Mouse (Mus musculus): Measurements from ENCODE around the gene Gngt1. TPM values are rescaled to one million over a fixed set of nuclear protein-coding genes. Genes with fewer than 3 reads are reported as not detected.

Gene Gngt1
- total and polyA plus RNA-seq, 2 experiments from 2014 or later: not detected

GRCm38 (mm10) chr6:4004808-4005207, 11.2 kb downstream of the Gngt1 start:
- TF ChIP-seq EP300 (IDR thresholded peaks at IDR 0.05; ENCODE audit: low read depth): no peak
- no peak for TF ChIP-seq CTCF (IDR thresholded peaks at IDR 0.05; ENCODE audit: low read depth)
- Histone ChIP-seq H3K27ac (ENCODE audit: low read depth) (peak overlapping the region; percentile 96), H3K4me3 (ENCODE audit: low read depth, low read length) (peak overlapping the region; percentile 85), H3K9me3 (replicated peaks; ENCODE audit: control insufficient read depth, low read length) (no peaks in the 10 kb centered on the region), H3K36me3 (replicated peaks; ENCODE audit: control insufficient read depth, insufficient read depth, low read length) (no peaks in the 10 kb centered on the region), H3K4me2 (ENCODE audit: low read depth, low read length) (peak overlapping the region; percentile 72), H3K9ac (replicated peaks; ENCODE audit: low read depth, low read length) (peak overlapping the region; percentile 70), H3K27me3 (ENCODE audit: control insufficient read depth, insufficient read depth, low read length) (no peaks in the 10 kb centered on the region), H3K4me1 (ENCODE audit: control insufficient read depth, insufficient read depth) (no peaks in the 10 kb centered on the region)
- DNase-seq (ENCODE audit: low spot score): no peak
- no peak for ATAC-seq (ENCODE audit: insufficient read depth, low read depth)
- 68% methylated on average over 2 of the region's 2 CpGs for WGBS

- ATAC-seq (ENCODE audit: insufficient read depth, low read depth): no peak
- Histone ChIP-seq H3K27me3 (ENCODE audit: control insufficient read depth, insufficient read depth, low read length) (no peaks in the 10 kb centered on the region), H3K36me3 (replicated peaks; ENCODE audit: control insufficient read depth, insufficient read depth, low read length) (no peaks in the 10 kb centered on the region), H3K9ac (replicated peaks; ENCODE audit: low read depth, low read length) (no peak overlapping the region), H3K27ac (ENCODE audit: low read depth) (peak overlapping the region; percentile 25; the same call in 1 of the 2 replicates), H3K4me2 (ENCODE audit: low read depth, low read length) (no peak overlapping the region), H3K9me3 (replicated peaks; ENCODE audit: control insufficient read depth, low read length) (no peaks in the 10 kb centered on the region), H3K4me3 (ENCODE audit: low read depth, low read length) (no peak overlapping the region), H3K4me1 (ENCODE audit: control insufficient read depth, insufficient read depth) (no peaks in the 10 kb centered on the region)
- TF ChIP-seq EP300 (IDR thresholded peaks at IDR 0.05; ENCODE audit: low read depth) (no peak), CTCF (IDR thresholded peaks at IDR 0.05; ENCODE audit: low read depth) (no peak)
- DNase-seq (ENCODE audit: low spot score): no peak
- WGBS: 26% methylated on average over 2 of the region's 2 CpGs
These were observed 15.0 kb downstream of the Gngt1 start for GRCm38 (mm10) chr6:4008501-4009040.

GRCm38 (mm10) chr6:4009548-4009947, 16.0 kb downstream of the Gngt1 start:
- H3K4me2 ChIP-seq (ENCODE audit: low read depth, low read length): no peak overlapping the region
- H3K27ac ChIP-seq (ENCODE audit: low read depth): peak overlapping the region; percentile 15; the same call in 1 of the 2 replicates
- no peaks in the 10 kb centered on the region for H3K36me3 ChIP-seq (replicated peaks; ENCODE audit: control insufficient read depth, insufficient read depth, low read length)
- no peaks in the 10 kb centered on the region for H3K27me3 ChIP-seq (ENCODE audit: control insufficient read depth, insufficient read depth, low read length)
- H3K9ac ChIP-seq (replicated peaks; ENCODE audit: low read depth, low read length): no peak overlapping the region
- no peak overlapping the region for H3K4me3 ChIP-seq (ENCODE audit: low read depth, low read length)
- ATAC-seq (ENCODE audit: insufficient read depth, low read depth) (peak; percentile 58; the same call in 1 of the 2 replicates), DNase-seq (ENCODE audit: low spot score) (peak; percentile 55)
- no peaks in the 10 kb centered on the region for H3K9me3 ChIP-seq (replicated peaks; ENCODE audit: control insufficient read depth, low read length)
- no peaks in the 10 kb centered on the region for H3K4me1 ChIP-seq (ENCODE audit: control insufficient read depth, insufficient read depth)
- TF ChIP-seq CTCF (IDR thresholded peaks at IDR 0.05; ENCODE audit: low read depth): no peak
- TF ChIP-seq EP300 (IDR thresholded peaks at IDR 0.05; ENCODE audit: low read depth): 0 out of 2 replicates have a peak, but pooled peaks have one; percentile 60

- ATAC-seq (ENCODE audit: insufficient read depth, low read depth) (no peak), DNase-seq (ENCODE audit: low spot score) (no peak)
- TF ChIP-seq CTCF (IDR thresholded peaks at IDR 0.05; ENCODE audit: low read depth) (no peak), EP300 (IDR thresholded peaks at IDR 0.05; ENCODE audit: low read depth) (no peak)
- Histone ChIP-seq H3K4me3 (ENCODE audit: low read depth, low read length) (no peak overlapping the region), H3K9ac (replicated peaks; ENCODE audit: low read depth, low read length) (no peak overlapping the region), H3K4me2 (ENCODE audit: low read depth, low read length) (no peak overlapping the region), H3K27ac (ENCODE audit: low read depth) (no peak overlapping the region), H3K36me3 (replicated peaks; ENCODE audit: control insufficient read depth, insufficient read depth, low read length) (no peaks in the 10 kb centered on the region), H3K9me3 (replicated peaks; ENCODE audit: control insufficient read depth, low read length) (no peaks in the 10 kb centered on the region), H3K27me3 (ENCODE audit: control insufficient read depth, insufficient read depth, low read length) (no peaks in the 10 kb centered on the region), H3K4me1 (ENCODE audit: control insufficient read depth, insufficient read depth) (no peaks in the 10 kb centered on the region)
- WGBS: 40% methylated on average over 1 of the region's 1 CpGs
These were observed 29.1 kb downstream of the Gngt1 start for GRCm38 (mm10) chr6:4022645-4023044.

GRCm38 (mm10) chr6:4026367-4026766, 32.8 kb downstream of the Gngt1 start:
- TF ChIP-seq EP300 (IDR thresholded peaks at IDR 0.05; ENCODE audit: low read depth): no peak
- DNase-seq (ENCODE audit: low spot score) (no peak), ATAC-seq (ENCODE audit: insufficient read depth, low read depth) (no peak)
- Histone ChIP-seq H3K9ac (replicated peaks; ENCODE audit: low read depth, low read length) (no peak overlapping the region), H3K27me3 (ENCODE audit: control insufficient read depth, insufficient read depth, low read length) (no peaks in the 10 kb centered on the region), H3K4me2 (ENCODE audit: low read depth, low read length) (no peak overlapping the region), H3K36me3 (replicated peaks; ENCODE audit: control insufficient read depth, insufficient read depth, low read length) (no peaks in the 10 kb centered on the region), H3K4me1 (ENCODE audit: control insufficient read depth, insufficient read depth) (no peaks in the 10 kb centered on the region), H3K9me3 (replicated peaks; ENCODE audit: control insufficient read depth, low read length) (no peaks in the 10 kb centered on the region), H3K4me3 (ENCODE audit: low read depth, low read length) (no peak overlapping the region), H3K27ac (ENCODE audit: low read depth) (no peak overlapping the region)
- 19% methylated on average over 2 of the region's 2 CpGs for whole genome bisulfite sequencing

GRCm38 (mm10) chr6:4030956-4031355, 37.4 kb downstream of the Gngt1 start:
- ATAC-seq (ENCODE audit: insufficient read depth, low read depth) (no peak), DNase-seq (ENCODE audit: low spot score) (no peak)
- TF ChIP-seq EP300 (IDR thresholded peaks at IDR 0.05; ENCODE audit: low read depth) (no peak), CTCF (IDR thresholded peaks at IDR 0.05; ENCODE audit: low read depth) (no peak)
- H3K4me2 ChIP-seq (ENCODE audit: low read depth, low read length): no peak overlapping the region
- WGBS: 77% methylated on average over 3 of the region's 3 CpGs
- H3K9ac ChIP-seq (replicated peaks; ENCODE audit: low read depth, low read length): no peak overlapping the region
- H3K4me3 ChIP-seq (ENCODE audit: low read depth, low read length): no peak overlapping the region
- H3K36me3 ChIP-seq (replicated peaks; ENCODE audit: control insufficient read depth, insufficient read depth, low read length): no peaks in the 10 kb centered on the region
- no peaks in the 10 kb centered on the region for H3K27me3 ChIP-seq (ENCODE audit: control insufficient read depth, insufficient read depth, low read length)
- H3K27ac ChIP-seq (ENCODE audit: low read depth): no peak overlapping the region
- no peaks in the 10 kb centered on the region for H3K4me1 ChIP-seq (ENCODE audit: control insufficient read depth, insufficient read depth)
- H3K9me3 ChIP-seq (replicated peaks; ENCODE audit: control insufficient read depth, low read length): no peaks in the 10 kb centered on the region

Data from heart, postnatal 0 days (tissue).